Mouse (Mus musculus) A20 (cell line): ENCODE measurements at regions not wholly inside any gene's neighbourhood (a gene's known extent, or its start where the extent isn't known, plus 50 kb on each side); places are given as distances from the start of the nearest gene placed in this dataset.

Experiments used
- DNase-seq: peaks from one replicate; pipeline ENCODE4 v3.0.0-alpha.2; 2011; ENCODE audit warnings: low read depth, low spot score

DNA sequence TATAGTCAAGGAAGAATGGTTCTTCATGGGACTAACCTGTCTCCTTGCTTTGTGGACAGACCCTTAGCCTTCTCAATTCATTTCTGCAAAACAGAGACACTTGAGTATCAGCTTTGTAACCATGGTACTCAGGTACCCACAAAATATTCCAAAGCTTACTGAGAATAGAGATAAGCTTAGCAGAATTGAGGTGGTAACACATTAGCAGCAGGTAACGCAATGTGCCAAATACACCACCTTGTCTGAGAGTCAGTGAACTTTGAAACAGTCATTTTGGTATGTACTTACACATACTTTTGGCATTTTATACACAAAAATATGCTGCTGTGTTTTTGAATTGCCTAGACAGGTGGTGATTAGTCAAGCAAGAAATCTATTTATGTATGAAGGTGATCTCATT is 69.8 kb upstream of the Slc6a14 start:
- peak; percentile 1 for DNase-seq

DNA sequence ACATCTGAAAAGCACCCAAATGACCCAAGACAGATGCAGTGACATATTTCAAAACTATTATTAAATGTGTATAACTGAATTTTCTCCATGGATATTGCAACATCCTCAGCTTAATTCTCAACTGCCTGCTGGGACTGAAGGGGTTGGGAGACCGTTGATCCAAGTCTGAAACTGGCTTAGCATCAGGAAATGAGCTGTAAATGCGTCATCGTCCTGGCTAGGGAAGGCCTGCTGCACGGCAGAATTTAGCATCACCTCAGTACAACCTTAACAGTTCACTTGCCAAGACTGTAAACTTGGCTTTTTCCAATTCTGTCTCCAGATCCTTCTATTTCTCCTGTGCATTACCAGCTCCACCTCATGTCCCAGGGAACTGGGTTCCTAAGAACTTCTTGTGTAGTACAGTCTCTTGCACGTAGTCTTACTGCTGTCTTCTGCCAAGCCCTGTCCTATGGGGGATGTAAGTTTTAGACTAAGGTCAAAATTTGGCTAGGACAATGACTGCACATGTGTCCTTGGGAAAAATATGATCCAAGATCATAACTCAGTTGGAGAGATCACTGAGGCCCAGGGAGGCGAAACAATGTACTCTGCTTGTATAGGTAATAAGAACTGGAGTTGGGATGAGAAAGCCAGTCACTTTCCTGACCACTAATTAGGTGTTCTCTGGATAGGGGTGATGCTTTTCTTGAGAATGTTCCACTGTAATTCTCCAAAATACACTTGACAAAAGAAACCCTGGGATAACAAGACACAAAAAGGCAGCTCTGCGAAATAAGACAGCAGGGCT is 63.0 kb upstream of the Slc6a14 start:
- DNase-seq = no peak
